Comparison of ENCODE assay signal across 42 mouse cellular contexts in the genomic region with DNA sequence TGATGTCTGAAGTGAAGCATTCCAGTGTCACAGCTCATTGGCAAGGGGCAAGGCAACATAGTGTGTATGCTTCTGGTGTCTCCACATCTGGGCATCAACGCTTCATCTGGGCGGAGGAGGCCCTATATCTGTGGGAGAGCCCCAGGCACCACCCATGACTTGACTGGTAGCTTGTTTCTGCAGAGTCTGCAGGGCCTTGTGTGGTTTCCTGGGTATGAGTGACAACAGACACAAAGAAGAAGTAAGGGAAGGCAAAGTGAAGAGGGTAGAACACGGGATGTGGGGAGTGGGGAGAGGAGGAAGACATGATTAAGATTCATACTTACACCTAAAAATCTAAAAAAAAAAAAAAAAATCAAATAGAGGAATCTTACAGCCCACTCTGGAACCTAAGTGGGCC. TPM values are rescaled to one million over a fixed set of nuclear protein-coding genes. Genes with fewer than 3 reads are reported as not detected.
"Had no signal": no experiment of that assay in that cellular context is flagged by ENCODE, and none has a peak within 500 bp of the region (broad histone marks: within the 10 kb centered on the region; RNA-seq: fewer than 3 reads in every experiment).

No protein-coding gene starts in this region.

- H3K9me3 ChIP-seq: heart, embryonic 10.5 days; heart, embryonic 12.5 days; hindbrain, embryonic 10.5 days; hindbrain, embryonic 12.5 days; intestine, embryonic 15.5 days; limb, embryonic 10.5 days; limb, embryonic 12.5 days; liver, embryonic 13.5 days had no signal

- H3K27ac ChIP-seq: heart, embryonic 10.5 days; hindbrain, embryonic 10.5 days; hindbrain, embryonic 12.5 days; hindbrain, embryonic 14.5 days; intestine, embryonic 15.5 days; kidney, postnatal 0 days; limb, embryonic 10.5 days; limb, embryonic 12.5 days; liver, embryonic 13.5 days had no signal

- H3K9ac ChIP-seq: heart, embryonic 12.5 days; hindbrain, embryonic 12.5 days; hindbrain, embryonic 14.5 days; intestine, embryonic 15.5 days; limb, embryonic 12.5 days; liver, embryonic 13.5 days had no signal

- H3K36me3 ChIP-seq: heart, embryonic 10.5 days; heart, embryonic 12.5 days; hindbrain, embryonic 10.5 days; hindbrain, embryonic 12.5 days; intestine, embryonic 15.5 days; limb, embryonic 10.5 days; limb, embryonic 12.5 days; liver, embryonic 13.5 days had no signal

- H3K4me3 ChIP-seq: heart, embryonic 10.5 days; heart, embryonic 12.5 days; hindbrain, embryonic 10.5 days; hindbrain, embryonic 12.5 days; intestine, embryonic 15.5 days; limb, embryonic 10.5 days; limb, embryonic 12.5 days; liver, embryonic 13.5 days had no signal

- H3K4me1 ChIP-seq: intestine, embryonic 15.5 days; liver, embryonic 13.5 days had no signal

- H3K4me2 ChIP-seq: heart, embryonic 12.5 days; hindbrain, embryonic 12.5 days; hindbrain, embryonic 14.5 days; intestine, embryonic 15.5 days; limb, embryonic 12.5 days; liver, embryonic 11.5 days; liver, embryonic 13.5 days had no signal

- ATAC-seq: hindbrain, embryonic 16.5 days; inflammation-experienced regulatory T-cells, adult 6 months; intestine, embryonic 15.5 days; intestine, postnatal 0 days had no signal

- DNase-seq: gastrocnemius, postnatal 14 days; gastrocnemius, postnatal 36 days; heart, adult 18-20 months; heart, postnatal 10 days; heart, postnatal 36 days; kidney, adult 18-20 months; kidney, adult 8-10 months; kidney, postnatal 14 days; kidney, postnatal 36 days; layer of hippocampus, adult 9-11 months; layer of hippocampus, postnatal 36 days; liver; liver, embryonic 13.5 days had no signal

RNA-seq across cellular contexts. Expression of a gene that starts 4.3 kb away (rescaled TPM):
- total RNA-seq: gastrocnemius, adult 18-20 months; gastrocnemius, adult 8-10 months; gastrocnemius, postnatal 14 days; gastrocnemius, postnatal 36 days; heart, adult 8-10 months; heart, postnatal 36 days had no signal
- polyA plus RNA-seq: liver, embryonic 13.5 days had no signal

RNA-seq across cellular contexts. Expression of a gene that starts 11.3 kb away (rescaled TPM):
- total RNA-seq: heart, adult 8-10 months; heart, postnatal 36 days; layer of hippocampus, adult 18-20 months; left cerebral cortex, postnatal 25 days had no signal
- polyA plus RNA-seq: hindbrain, embryonic 12.5 days; inflammation-experienced regulatory T-cells, adult 6 months had no signal

RNA-seq across cellular contexts. Expression of a gene that starts 34.8 kb away (rescaled TPM):
- total RNA-seq: gastrocnemius, adult 18-20 months; gastrocnemius, adult 8-10 months; gastrocnemius, postnatal 14 days; gastrocnemius, postnatal 36 days; heart, adult 18-20 months; heart, adult 8-10 months; heart, postnatal 10 days; heart, postnatal 36 days; layer of hippocampus, adult 18-20 months; layer of hippocampus, adult 8-10 months; layer of hippocampus, postnatal 14 days; layer of hippocampus, postnatal 36 days; left cerebral cortex, adult 18-20 months; left cerebral cortex, adult 8-10 months; left cerebral cortex, postnatal 10 days; left cerebral cortex, postnatal 25 days had no signal
- polyA plus RNA-seq: gonadal fat pad, adult 2 months; heart, embryonic 10.5 days; heart, embryonic 12.5 days; heart, embryonic 14.5 days; heart, embryonic 16.5 days; hindbrain, embryonic 10.5 days; hindbrain, embryonic 12.5 days; hindbrain, embryonic 14.5 days; hindbrain, embryonic 16.5 days; inflammation-experienced regulatory T-cells, adult 6 months; intestine, embryonic 15.5 days; intestine, postnatal 0 days; kidney, embryonic 14.5 days; kidney, postnatal 0 days; large intestine, adult 2 months; limb, embryonic 10.5 days; limb, embryonic 12.5 days; limb, embryonic 14.5 days; liver, embryonic 11.5 days; liver, embryonic 13.5 days had no signal

RNA-seq across cellular contexts. Expression of a gene that starts 47.9 kb away (rescaled TPM):
- total RNA-seq: gastrocnemius, adult 18-20 months; gastrocnemius, adult 8-10 months; gastrocnemius, postnatal 14 days; gastrocnemius, postnatal 36 days; heart, adult 18-20 months; heart, adult 8-10 months; heart, postnatal 10 days; heart, postnatal 36 days; layer of hippocampus, adult 18-20 months; layer of hippocampus, postnatal 14 days; layer of hippocampus, postnatal 36 days; left cerebral cortex, adult 18-20 months; left cerebral cortex, postnatal 10 days; left cerebral cortex, postnatal 25 days had no signal
- polyA plus RNA-seq: gonadal fat pad, adult 2 months; heart, embryonic 10.5 days; heart, embryonic 12.5 days; heart, embryonic 14.5 days; heart, embryonic 16.5 days; hindbrain, embryonic 10.5 days; hindbrain, embryonic 12.5 days; hindbrain, embryonic 14.5 days; hindbrain, embryonic 16.5 days; inflammation-experienced regulatory T-cells, adult 6 months; intestine, embryonic 15.5 days; kidney, embryonic 14.5 days; kidney, postnatal 0 days; large intestine, adult 2 months; limb, embryonic 10.5 days; limb, embryonic 12.5 days; limb, embryonic 14.5 days; liver, embryonic 11.5 days; liver, embryonic 13.5 days had no signal
